Mouse (Mus musculus): ENCODE data around the gene Endov. TPM values are rescaled to one million over a fixed set of nuclear protein-coding genes. Genes with fewer than 3 reads are reported as not detected.

The Endov gene
- total RNA-seq (2023), result 10 to 100 TPM; 13.5 to 17.6 TPM

GRCm38 (mm10) chr11:119490861-119491689 is at the start of gene Endov:
Endov (plus strand) TSS chr11:119491347.

GRCm38 (mm10) chr11:119547183-119547921 is 56.2 kb downstream of the Endov start, which contains the start of gene Nptx1:
Nptx1 (minus strand) TSS chr11:119547753.

Other genes starting within 250 kb of the Endov start
- gene Gaa, start 223.5 kb upstream of the Endov start, total RNA-seq (2023), result 10 to 100 TPM; 28.2 to 32.2 TPM
- gene Eif4a3, start 191.3 kb upstream of the Endov start, total RNA-seq (2023), result 100 to 1,000 TPM; 120 to 140 TPM
- not detected for gene Card14, start 183.6 kb upstream of the Endov start, total RNA-seq (2023)
- gene Sgsh, start 135.8 kb upstream of the Endov start, total RNA-seq (2023), result 10 to 100 TPM; 12.8 TPM
- 10 to 100 TPM in 1 of 2 experiments, 1 to 10 TPM in 1; 4.8 to 10.2 TPM for gene Slc26a11, start 135.8 kb upstream of the Endov start, total RNA-seq (2023)
- 10 to 100 TPM; 50.3 to 63.0 TPM for gene Rnf213, start 98.2 kb upstream of the Endov start, total RNA-seq (2023)
- gene Nptx1, start 56.4 kb downstream of the Endov start, total RNA-seq (2023), result not detected
- gene Rptor, start 111.6 kb downstream of the Endov start, total RNA-seq (2023), result 10 to 100 TPM; 22.5 to 22.7 TPM